ENCODE assay signal across 29 mouse cellular contexts in the genomic region with DNA sequence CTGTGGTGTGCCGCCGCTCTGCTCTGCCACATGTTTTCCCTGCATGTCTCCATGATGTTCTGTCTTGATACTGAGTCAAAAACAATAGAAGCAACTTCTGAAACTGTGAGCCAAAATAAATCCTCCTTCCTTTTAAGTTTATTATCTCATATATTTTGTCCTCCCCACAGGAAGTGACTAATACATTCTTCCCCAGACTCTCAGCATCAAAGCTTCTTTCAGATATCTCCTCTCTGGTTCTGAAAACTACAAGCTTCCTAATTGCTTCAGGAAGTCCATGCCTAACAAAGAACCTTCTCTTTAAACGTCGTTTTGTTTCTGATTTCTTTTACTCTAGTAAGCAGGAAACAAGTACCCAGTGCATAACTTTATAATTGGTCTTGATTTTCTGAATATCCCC. TPM values are rescaled to one million over a fixed set of nuclear protein-coding genes. Genes with fewer than 3 reads are reported as not detected.
A peak's percentile ranks its signal among the peaks of the same experiment; 100 is the strongest.
DNase-seq lines count a peak whose midpoint lies in the region; ATAC-seq and TF ChIP-seq lines count a peak whose summit lies in the region.
"Had no signal": no experiment of that assay in that cellular context is flagged by ENCODE, and none has a peak within 500 bp of the region (broad histone marks: within the 10 kb centered on the region; RNA-seq: fewer than 3 reads in every experiment).

No protein-coding gene starts in this region.

- WGBS in heart, postnatal 0 days, result 47% methylated on average over 4 of the region's 4 CpGs
- 57% methylated on average over 4 of the region's 4 CpGs for WGBS in heart, embryonic 10.5 days

- no peaks in the 10 kb centered on the region for H3K9me3 ChIP-seq in heart, postnatal 0 days (replicated peaks; ENCODE audit: control insufficient read depth, low read length)
- H3K9me3 ChIP-seq in heart, embryonic 10.5 days, result no peaks in the 10 kb centered on the region
- H3K9me3 ChIP-seq in MEL (replicated peaks; ENCODE audit: insufficient read depth, low read length), result no peaks in the 10 kb centered on the region
- H3K9me3 ChIP-seq: embryonic facial prominence, embryonic 12.5 days; embryonic facial prominence, embryonic 15.5 days; G1E; hindbrain, embryonic 10.5 days; hindbrain, embryonic 13.5 days; intestine, embryonic 15.5 days had no signal

- H3K4me3 ChIP-seq in heart, postnatal 0 days (ENCODE audit: low read depth, low read length), result no peak overlapping the region
- H3K4me3 ChIP-seq in heart, embryonic 10.5 days, result no peak overlapping the region
- H3K4me3 ChIP-seq in MEL (ENCODE audit: control insufficient read depth in 1 of 2, insufficient read depth in 1 of 2, low read depth in 2 of 2, low read length in 2 of 2), result no peak overlapping the region
- H3K4me3 ChIP-seq: embryonic facial prominence, embryonic 12.5 days; embryonic facial prominence, embryonic 15.5 days; gastrocnemius, adult 2 months; heart, adult 2 months; hindbrain, embryonic 10.5 days; hindbrain, embryonic 13.5 days; intestine, embryonic 15.5 days had no signal

- H3K27ac ChIP-seq in heart, postnatal 0 days (ENCODE audit: low read depth), result no peak overlapping the region
- no peak overlapping the region for H3K27ac ChIP-seq in heart, embryonic 10.5 days
- no peak overlapping the region for H3K27ac ChIP-seq in MEL (ENCODE audit: control insufficient read depth, low read depth, low read length)
- H3K27ac ChIP-seq: embryonic facial prominence, embryonic 12.5 days; embryonic facial prominence, embryonic 15.5 days; gastrocnemius, adult 2 months; heart, adult 2 months; hindbrain, embryonic 10.5 days; hindbrain, embryonic 13.5 days; intestine, embryonic 15.5 days had no signal

- H3K36me3 ChIP-seq in heart, postnatal 0 days (replicated peaks; ENCODE audit: control insufficient read depth, insufficient read depth, low read length), result no peaks in the 10 kb centered on the region
- H3K36me3 ChIP-seq in heart, embryonic 10.5 days, result no peaks in the 10 kb centered on the region
- peaks cover 0 to 2% of the 10 kb centered on the region in 2 experiments; a peak in 3 of 4 replicates for H3K36me3 ChIP-seq in MEL (ENCODE audit: control insufficient read depth in 1 of 2, insufficient read depth in 2 of 2, low read length in 2 of 2)
- H3K36me3 ChIP-seq: embryonic facial prominence, embryonic 12.5 days; embryonic facial prominence, embryonic 15.5 days; hindbrain, embryonic 10.5 days; hindbrain, embryonic 13.5 days; intestine, embryonic 15.5 days had no signal

- peaks cover 1% of the 10 kb centered on the region; the same call in 1 of the 2 replicates for H3K79me2 ChIP-seq in MEL (ENCODE audit: control insufficient read depth, insufficient read depth, low read length, poor library complexity)

- H3K9ac ChIP-seq in heart, postnatal 0 days (replicated peaks; ENCODE audit: low read depth, low read length), result no peak overlapping the region
- H3K9ac ChIP-seq in MEL (ENCODE audit: control insufficient read depth, low read depth, low read length, poor library complexity, severe bottlenecking), result no peak overlapping the region
- H3K9ac ChIP-seq: embryonic facial prominence, embryonic 12.5 days; embryonic facial prominence, embryonic 15.5 days; forebrain, postnatal 0 days; hindbrain, embryonic 13.5 days; intestine, embryonic 15.5 days had no signal

- no peaks in the 10 kb centered on the region for H3K4me1 ChIP-seq in heart, postnatal 0 days (ENCODE audit: control insufficient read depth, insufficient read depth)
- no peaks in the 10 kb centered on the region for H3K4me1 ChIP-seq in heart, embryonic 10.5 days
- peaks cover 0 to 2% of the 10 kb centered on the region in 2 experiments; a peak in 1 of 4 replicates for H3K4me1 ChIP-seq in MEL (ENCODE audit: control insufficient read depth in 1 of 2, insufficient read depth in 2 of 2, low read length in 2 of 2)
- H3K4me1 ChIP-seq: embryonic facial prominence, embryonic 12.5 days; embryonic facial prominence, embryonic 15.5 days; hindbrain, embryonic 10.5 days; hindbrain, embryonic 13.5 days; intestine, embryonic 15.5 days had no signal

- no peak for TF ChIP-seq POLR2A in MEL (IDR thresholded peaks at IDR 0.05; ENCODE audit: control insufficient read depth in 1 of 2, insufficient read depth in 1 of 2, low read depth in 1 of 2, low read length in 2 of 2, poor library complexity in 1 of 2)

- no peaks in the 10 kb centered on the region for H3K27me3 ChIP-seq in heart, postnatal 0 days (ENCODE audit: control insufficient read depth, insufficient read depth, low read length)
- no peaks in the 10 kb centered on the region for H3K27me3 ChIP-seq in heart, embryonic 10.5 days (ENCODE audit: insufficient read depth, poor library complexity, severe bottlenecking)
- H3K27me3 ChIP-seq in MEL (ENCODE audit: control insufficient read depth in 1 of 2, insufficient read depth in 2 of 2, low read length in 2 of 2), result no peaks in the 10 kb centered on the region
- H3K27me3 ChIP-seq: CH12.LX; embryonic facial prominence, embryonic 12.5 days; embryonic facial prominence, embryonic 15.5 days; hindbrain, embryonic 13.5 days; intestine, embryonic 15.5 days had no signal

- TF ChIP-seq RAD21 in MEL (IDR thresholded peaks at IDR 0.05; ENCODE audit: low read depth, low read length), result no peak

- H3K4me2 ChIP-seq in heart, postnatal 0 days (ENCODE audit: low read depth, low read length), result no peak overlapping the region
- H3K4me2 ChIP-seq: embryonic facial prominence, embryonic 12.5 days; embryonic facial prominence, embryonic 15.5 days; heart, embryonic 11.5 days; hindbrain, embryonic 13.5 days; intestine, embryonic 15.5 days had no signal

- peak; percentile 10 for DNase-seq in heart, postnatal 0 days (ENCODE audit: low spot score)
- DNase-seq in heart, embryonic 10.5 days (ENCODE audit: low spot score), result no peak
- DNase-seq in retina, postnatal 1 day, result peak; percentile 34
- no peak for DNase-seq in retina, embryonic 14.5 days (ENCODE audit: low spot score)
- DNase-seq in MEL (ENCODE audit: low read depth, low spot score), result no peak
- no peak for DNase-seq in gastrocnemius, postnatal 14 days
- DNase-seq in gastrocnemius, postnatal 25 days, result no peak
- DNase-seq: adrenal gland, adult 8-10 months; adrenal gland, postnatal 25 days; cerebellum, adult 2 months; cerebellum, adult 9-11 months; cerebellum, postnatal 25 days; forebrain, postnatal 0 days; gastrocnemius, adult 2 months; gastrocnemius, postnatal 36 days; heart, adult 2 months; heart, postnatal 10 days; heart, postnatal 36 days had no signal

- TF ChIP-seq CTCF in heart, postnatal 0 days (IDR thresholded peaks at IDR 0.05; ENCODE audit: low read depth), result no peak
- TF ChIP-seq CTCF in MEL (IDR thresholded peaks at IDR 0.05 in 2 of 3, conservative IDR thresholded peaks at IDR 0.05 in 1 of 3; ENCODE audit: control insufficient read depth in 1 of 3, insufficient read depth in 1 of 3, low read depth in 2 of 3, low read length in 3 of 3, poor library complexity in 1 of 3, severe bottlenecking in 1 of 3), result no peak

- intact Hi-C loops in gastrocnemius, postnatal 14 days (cut with DNase I; ENCODE audit: low total_unique reads), result no loop called here

- TF ChIP-seq EP300 in heart, postnatal 0 days (IDR thresholded peaks at IDR 0.05; ENCODE audit: low read depth), result no peak
- TF ChIP-seq EP300 in MEL (IDR thresholded peaks at IDR 0.05; ENCODE audit: low read depth in 1 of 2, low read length in 2 of 2), result no peak

- ATAC-seq in heart, postnatal 0 days (ENCODE audit: insufficient read depth, low read depth), result no peak
- ATAC-seq: activated CD4-positive, CD25-positive, alpha-beta regulatory T cell, adult 4 months; forebrain, embryonic 14.5 days; forebrain, postnatal 0 days; hindbrain, embryonic 16.5 days; intestine, embryonic 15.5 days had no signal

TF ChIP-seq in MEL, 35 proteins besides CTCF, POLR2A, EP300 and RAD21:
- TF ChIP-seq GATA1 (IDR thresholded peaks at IDR 0.05; ENCODE audit: low read depth, low read length), result 0 out of 2 replicates have a peak, but pooled peaks have one; percentile 21
- no peak for TF ChIP-seq MAX (IDR thresholded peaks at IDR 0.05; ENCODE audit: low read length)

RNA-seq across cellular contexts. Expression of a gene that starts 6.4 kb away (rescaled TPM):
- 1.4 TPM in 1 of 2 replicates, not detected in the other for total RNA-seq in heart, postnatal 0 days (2014; rRNA removed; ENCODE audit: low replicate concordance)
- polyA plus RNA-seq in heart, postnatal 0 days (2015; fragmentation: Nextera tagmentation; extraction: Ambion mirVana), result 0.11 TPM in 1 of 2 replicates, not detected in the other
- polyA plus RNA-seq in heart, embryonic 10.5 days (2016; fragmentation: Nextera tagmentation; extraction: Ambion mirVana), result 0.99 and 1.1 TPM in 2 replicates
- total RNA-seq in MEL (2012; rRNA removed), result 17.0 and 18.6 TPM in 2 replicates
- 10 to 100 TPM in 1 of 2 experiments, not detected in 1; 16.0 TPM for polyA plus RNA-seq in MEL (2012; ENCODE audit: insufficient read depth in 1 of 2, insufficient read length in 2 of 2, low read depth in 1 of 2, low replicate concordance in 2 of 2, missing spikeins in 1 of 2)
- total RNA-seq in gastrocnemius, postnatal 14 days (2021), result not detected
- total RNA-seq in gastrocnemius, postnatal 25 days (2021), result not detected
- total RNA-seq: CH12.LX; forebrain, postnatal 0 days; gastrocnemius, adult 2 months; gastrocnemius, postnatal 36 days; heart, postnatal 10 days had no signal
- polyA plus RNA-seq: forebrain, postnatal 0 days; heart, adult 2 months; hindbrain, embryonic 10.5 days; hindbrain, embryonic 13.5 days had no signal

Comparison
In these comparisons a context has a peak if more than half of its experiments do, and no peak if none do; other contexts are left out.
1. DNase-seq: peak in heart, postnatal 0 days (single experiment) and retina, postnatal 1 day (single experiment); none in heart, embryonic 10.5 days (single experiment), retina, embryonic 14.5 days (single experiment), MEL (single experiment), gastrocnemius, postnatal 14 days (single experiment) and gastrocnemius, postnatal 25 days (single experiment).